Mouse (Mus musculus) liver, postnatal 0 days (tissue): Measurements from ENCODE around the gene Senp3.

Experiments used
- CTCF ChIP-seq: sonication (generic); IDR thresholded peaks from 2 replicates; pipeline ENCODE4 v1.5.1; 2016; ENCODE audit warnings: antibody characterized with exemption, low read depth
- EP300 ChIP-seq: IDR thresholded peaks from 2 replicates; pipeline ENCODE4 v1.6.1; 2016; ENCODE audit warnings: antibody characterized with exemption, low read depth, mild to moderate bottlenecking

GRCm38 (mm10) chr11:69663795-69664194 is 18.1 kb downstream of the Senp3 start:
- no peak for TF ChIP-seq CTCF
- TF ChIP-seq EP300 = no peak
